In genomic region chr1:133188719-133189118, GRCm38 (mm10) we compare ENCODE assay signal across 8 mouse cellular contexts. TPM values are rescaled to one million over a fixed set of nuclear protein-coding genes. Genes with fewer than 3 reads are reported as not detected.
DNase-seq lines count a peak whose midpoint lies in the region; ATAC-seq and TF ChIP-seq lines count a peak whose summit lies in the region.
"Had no signal": no experiment of that assay in that cellular context is flagged by ENCODE, and none has a peak within 500 bp of the region (broad histone marks: within the 10 kb centered on the region; RNA-seq: fewer than 3 reads in every experiment).

No protein-coding gene starts in this region.

- H3K4me2 ChIP-seq in lung, postnatal 0 days (replicated peaks; ENCODE audit: low read depth, low read length): no peak overlapping the region
- peak overlapping the region; percentile 37; the same call in 1 of the 2 replicates for H3K4me2 ChIP-seq in forebrain, embryonic 13.5 days
- H3K4me2 ChIP-seq in stomach, embryonic 16.5 days (ENCODE audit: low read depth, low read length): no peak overlapping the region
- H3K4me2 ChIP-seq: lung, embryonic 15.5 days had no signal

- no peak overlapping the region for H3K27ac ChIP-seq in lung, postnatal 0 days (ENCODE audit: low read length)
- peak overlapping the region; percentile 91 for H3K27ac ChIP-seq in forebrain, embryonic 13.5 days
- peak overlapping the region; percentile 47; the same call in 1 of the 2 replicates for H3K27ac ChIP-seq in stomach, embryonic 16.5 days (ENCODE audit: low read length)
- H3K27ac ChIP-seq: lung, embryonic 15.5 days had no signal

- no peak for TF ChIP-seq CTCF in lung, postnatal 0 days (IDR thresholded peaks at IDR 0.05)

- H3K4me3 ChIP-seq in lung, postnatal 0 days (ENCODE audit: low read depth, low read length): no peak overlapping the region
- H3K4me3 ChIP-seq in forebrain, embryonic 13.5 days: no peak overlapping the region
- H3K4me3 ChIP-seq in stomach, embryonic 16.5 days (replicated peaks; ENCODE audit: low read length): no peak overlapping the region
- H3K4me3 ChIP-seq: lung, embryonic 15.5 days had no signal

- H3K9me3 ChIP-seq in lung, postnatal 0 days (ENCODE audit: low read length): no peaks in the 10 kb centered on the region
- H3K9me3 ChIP-seq in forebrain, embryonic 13.5 days (replicated peaks): peaks cover 4% of the 10 kb centered on the region; the same call in 1 of the 2 replicates
- no peaks in the 10 kb centered on the region for H3K9me3 ChIP-seq in stomach, embryonic 16.5 days (replicated peaks; ENCODE audit: control insufficient read depth, low read length)
- H3K9me3 ChIP-seq: lung, embryonic 15.5 days had no signal

- DNase-seq in lung, postnatal 0 days (ENCODE audit: low spot score): peak; percentile 66
- DNase-seq in lung, postnatal 10 days: no peak
- DNase-seq in lung, postnatal 36 days: peak; percentile 66
- DNase-seq in embryo, embryonic 10.5 days (ENCODE audit: low spot score): no peak
- DNase-seq in layer of hippocampus, adult 11-12 months (ENCODE audit: low spot score): no peak

- no peaks in the 10 kb centered on the region for H3K36me3 ChIP-seq in lung, postnatal 0 days (ENCODE audit: insufficient read depth, low read length)
- H3K36me3 ChIP-seq in forebrain, embryonic 13.5 days (ENCODE audit: poor library complexity, severe bottlenecking): peaks cover 7% of the 10 kb centered on the region
- H3K36me3 ChIP-seq in stomach, embryonic 16.5 days (ENCODE audit: control insufficient read depth, insufficient read depth, low read length): no peaks in the 10 kb centered on the region
- H3K36me3 ChIP-seq: lung, embryonic 15.5 days had no signal

- ATAC-seq in lung, postnatal 0 days: peak; percentile 54
- ATAC-seq in forebrain, embryonic 13.5 days: no peak; the same call in 1 of the 2 replicates
- peak; percentile 39; the same call in 1 of the 2 replicates for ATAC-seq in stomach, embryonic 16.5 days (ENCODE audit: insufficient read depth, low FRiP score)

- 57% methylated on average over 8 of the region's 8 CpGs for WGBS in lung, postnatal 0 days
- WGBS in forebrain, embryonic 13.5 days: 83% methylated on average over 8 of the region's 8 CpGs
- 78% methylated on average over 8 of the region's 8 CpGs for WGBS in stomach, embryonic 16.5 days

- TF ChIP-seq EP300 in lung, postnatal 0 days (IDR thresholded peaks at IDR 0.05): peak; percentile 40; the same call in 1 of the 2 replicates

- H3K9ac ChIP-seq in lung, postnatal 0 days (replicated peaks; ENCODE audit: low read depth): no peak overlapping the region
- no peak overlapping the region for H3K9ac ChIP-seq in forebrain, embryonic 13.5 days
- H3K9ac ChIP-seq in stomach, embryonic 16.5 days (ENCODE audit: low read length): no peak overlapping the region
- H3K9ac ChIP-seq: lung, embryonic 15.5 days had no signal

- H3K4me1 ChIP-seq in lung, postnatal 0 days (ENCODE audit: insufficient read depth, low read depth, low read length): no peaks in the 10 kb centered on the region
- peaks cover 53% of the 10 kb centered on the region for H3K4me1 ChIP-seq in forebrain, embryonic 13.5 days
- H3K4me1 ChIP-seq in stomach, embryonic 16.5 days (ENCODE audit: control insufficient read depth, insufficient read depth, low read length): peaks cover 5% of the 10 kb centered on the region
- H3K4me1 ChIP-seq: lung, embryonic 15.5 days had no signal

- no peaks in the 10 kb centered on the region for H3K27me3 ChIP-seq in lung, postnatal 0 days (replicated peaks; ENCODE audit: insufficient read depth, low read length)
- peaks cover 27% of the 10 kb centered on the region for H3K27me3 ChIP-seq in forebrain, embryonic 13.5 days
- H3K27me3 ChIP-seq in stomach, embryonic 16.5 days (ENCODE audit: control insufficient read depth, insufficient read depth, low read length): no peaks in the 10 kb centered on the region
- H3K27me3 ChIP-seq: lung, embryonic 15.5 days had no signal

RNA-seq across cellular contexts. Expression of gene Plekha6, which starts 24.7 kb away (rescaled TPM):
- 3.2 and 5.0 TPM in 2 replicates for polyA plus RNA-seq in lung, postnatal 0 days (2015; fragmentation: Nextera tagmentation; extraction: Ambion mirVana)
- 13.5 and 14.9 TPM in 2 replicates for polyA plus RNA-seq in forebrain, embryonic 13.5 days (2015; fragmentation: Nextera tagmentation; extraction: Ambion mirVana)
- 17.0 and 17.7 TPM in 2 replicates for polyA plus RNA-seq in stomach, embryonic 16.5 days (2015; fragmentation: Nextera tagmentation; extraction: Ambion mirVana)

RNA-seq across cellular contexts. Expression of gene Ppp1r15b, which starts 57.8 kb away (rescaled TPM):
- 19.5 and 20.0 TPM in 2 replicates for polyA plus RNA-seq in lung, postnatal 0 days (2015; fragmentation: Nextera tagmentation; extraction: Ambion mirVana)
- polyA plus RNA-seq in forebrain, embryonic 13.5 days (2015; fragmentation: Nextera tagmentation; extraction: Ambion mirVana): 34.8 and 38.6 TPM in 2 replicates
- polyA plus RNA-seq in stomach, embryonic 16.5 days (2015; fragmentation: Nextera tagmentation; extraction: Ambion mirVana): 55.3 and 57.0 TPM in 2 replicates

Comparison
In these comparisons a context has a peak if more than half of its experiments do, and no peak if none do; other contexts are left out.
1. DNase-seq: peak in lung, postnatal 0 days (single experiment) and lung, postnatal 36 days (single experiment); none in lung, postnatal 10 days (single experiment), embryo, embryonic 10.5 days (single experiment) and layer of hippocampus, adult 11-12 months (single experiment).